Mouse (Mus musculus) midbrain, embryonic 13.5 days (tissue): Measurements from ENCODE around the gene Lrrc17. TPM values are rescaled to one million over a fixed set of nuclear protein-coding genes. Genes with fewer than 3 reads are reported as not detected.
"Not testable (repeated sequence)": the region's sequence is repeated elsewhere in the genome, so short reads cannot be mapped to it uniquely, and the experiment has no call there.

Experiments used
- ATAC-seq: fragments of 200-750 bp; cut with Nextera tagmentation; 2 replicates; pipeline ENCODE4 v1.8.0; 2017; ENCODE audit warnings: mild to moderate bottlenecking, moderate TSS enrichment, moderate library complexity
- H3K27ac ChIP-seq: fragments of 300-500 bp; sonication (generic); 2 replicates; pipeline ENCODE4 v1.5.1; 2015; ENCODE audit warnings: inconsistent platforms, mild to moderate bottlenecking, moderate library complexity
- H3K27me3 ChIP-seq: fragments of 300-500 bp; sonication (generic); 2 replicates; pipeline ENCODE4 v1.6.1; 2015; ENCODE audit warnings: mild to moderate bottlenecking, inconsistent platforms
- H3K36me3 ChIP-seq: fragments of 300-500 bp; sonication (generic); 2 replicates; pipeline ENCODE4 v1.6.1; 2015; ENCODE audit warnings: mild to moderate bottlenecking, inconsistent platforms
- H3K4me1 ChIP-seq: fragments of 300-500 bp; sonication (generic); replicated peaks from 2 replicates; pipeline ENCODE4 v1.6.1; 2015; ENCODE audit warnings: inconsistent platforms
- H3K4me2 ChIP-seq: fragments of 300-500 bp; sonication (generic); replicated peaks from 2 replicates; pipeline ENCODE4 v1.6.1; 2015; ENCODE audit warnings: moderate library complexity, mild to moderate bottlenecking, inconsistent platforms
- H3K4me3 ChIP-seq: fragments of 300-500 bp; sonication (generic); replicated peaks from 2 replicates; pipeline ENCODE4 v1.5.1; 2015; ENCODE audit warnings: mild to moderate bottlenecking, inconsistent platforms
- H3K9ac ChIP-seq: fragments of 300-500 bp; sonication (generic); replicated peaks from 2 replicates; pipeline ENCODE4 v1.6.1; 2015; ENCODE audit warnings: mild to moderate bottlenecking, inconsistent platforms
- H3K9me3 ChIP-seq: fragments of 300-500 bp; sonication (generic); 2 replicates; pipeline ENCODE4 v1.6.1; 2016; ENCODE audit warnings: mild to moderate bottlenecking, inconsistent platforms
- WGBS: fragments of 180-500 bp; shearing (Covaris S2); methylation state at CpG from one replicate; pipeline ENCODE4 v1.1.7; 2015; 5-methylcytosine and 5-hydroxymethylcytosine counted together
- polyA plus RNA-seq: library from polyadenylated mRNA; unstranded; fragments of >200 nt; fragmentation: Nextera tagmentation; extraction: Ambion mirVana; gene quantifications from 2 replicates; pipeline ENCODE4 v1.2.1, GENCODE M21; 2015

Lrrc17 gene
- polyA plus RNA-seq, 1 experiment from 2014 or later: 9.2 TPM

DNA sequence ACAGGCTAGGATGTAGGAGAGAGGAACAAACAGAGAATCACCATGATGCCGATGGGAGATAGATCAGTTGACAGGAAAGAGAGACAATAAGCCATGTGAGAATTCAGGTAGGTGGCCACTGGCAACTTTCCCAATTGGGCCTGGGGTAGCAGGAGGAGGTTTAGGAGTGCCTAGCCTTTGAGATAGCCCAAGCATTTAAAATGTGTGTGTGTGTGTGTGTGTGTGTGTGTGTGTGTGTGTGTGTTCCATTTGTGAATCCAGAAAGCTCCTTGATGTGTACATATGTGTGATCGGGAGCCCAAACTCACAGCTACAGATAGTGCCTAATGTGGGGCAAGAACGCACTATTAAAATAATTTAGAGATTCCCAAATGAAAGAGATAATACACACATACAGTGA, 34.8 kb downstream of the Lrrc17 start:
- Histone ChIP-seq H3K4me3 (no peak overlapping the region), H3K4me1 (no peaks in the 10 kb centered on the region), H3K36me3 (no peaks in the 10 kb centered on the region), H3K4me2 (no peak overlapping the region), H3K27ac (no peak overlapping the region), H3K27me3 (no peaks in the 10 kb centered on the region), H3K9me3 (no peaks in the 10 kb centered on the region), H3K9ac (no peak overlapping the region)
- no peak for ATAC-seq
- 91% methylated on average over 3 of the region's 3 CpGs for WGBS

DNA sequence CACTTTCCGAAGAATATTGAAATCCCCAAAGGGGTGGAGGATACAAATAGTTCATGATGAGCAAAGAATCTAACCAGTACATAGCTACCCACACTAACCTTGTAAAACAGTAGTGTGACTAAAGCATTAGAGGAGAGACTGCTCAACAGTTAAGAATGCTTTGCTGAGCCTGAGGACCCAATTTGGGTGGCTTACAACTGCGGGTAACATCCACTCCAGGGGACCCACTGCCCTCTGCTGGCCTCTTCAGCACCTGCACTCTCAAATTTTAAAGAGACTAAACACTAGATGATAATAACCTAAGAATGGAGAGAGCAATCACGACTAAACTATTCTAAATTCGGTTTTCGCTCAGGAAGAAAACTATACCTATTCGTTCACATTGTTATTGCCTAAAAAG, 43.4 kb downstream of the Lrrc17 start:
- no peaks in the 10 kb centered on the region for H3K4me1 ChIP-seq
- H3K27me3 ChIP-seq: no peaks in the 10 kb centered on the region
- H3K9ac ChIP-seq: no peak overlapping the region
- H3K4me3 ChIP-seq: no peak overlapping the region
- peak; percentile 50; the same call in 1 of the 2 replicates for ATAC-seq
- H3K27ac ChIP-seq: no peak overlapping the region
- no peak overlapping the region for H3K4me2 ChIP-seq
- no peaks in the 10 kb centered on the region for H3K36me3 ChIP-seq
- WGBS: 55% methylated on average over 6 of the region's 6 CpGs
- no peaks in the 10 kb centered on the region for H3K9me3 ChIP-seq

- no peak overlapping the region for H3K4me3 ChIP-seq
- no peaks in the 10 kb centered on the region for H3K4me1 ChIP-seq
- ATAC-seq: no peak
- no peaks in the 10 kb centered on the region for H3K27me3 ChIP-seq
- no peaks in the 10 kb centered on the region for H3K9me3 ChIP-seq
- no peak overlapping the region for H3K9ac ChIP-seq
- no peak overlapping the region for H3K4me2 ChIP-seq
- no peaks in the 10 kb centered on the region for H3K36me3 ChIP-seq
- WGBS: 83% methylated on average over 7 of the region's 7 CpGs
- no peak overlapping the region for H3K27ac ChIP-seq
Measured at GRCm38 (mm10) chr5:21587683-21588082, 44.3 kb downstream of the Lrrc17 start.

DNA sequence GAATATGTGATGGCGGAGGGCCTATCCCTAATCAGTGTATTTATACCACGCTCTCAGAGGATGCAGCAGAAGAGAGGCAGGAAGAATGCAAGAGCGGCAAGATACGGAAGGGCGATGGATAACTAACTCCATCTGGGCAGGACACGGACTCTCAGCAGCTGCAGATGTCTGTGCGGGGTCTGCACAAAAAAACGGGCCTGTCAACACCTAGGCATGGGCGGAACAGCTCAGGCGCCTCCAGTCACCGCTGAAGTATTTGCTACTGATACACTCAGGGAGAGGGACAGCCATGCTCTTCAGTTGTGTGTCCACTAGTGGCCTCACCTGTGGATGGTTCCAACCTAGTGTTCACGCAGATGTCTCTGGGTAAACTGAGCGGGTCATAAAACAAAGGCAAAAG, 44.9 kb downstream of the Lrrc17 start:
- Histone ChIP-seq H3K9ac (no peak overlapping the region), H3K27me3 (no peaks in the 10 kb centered on the region), H3K27ac (no peak overlapping the region), H3K36me3 (no peaks in the 10 kb centered on the region), H3K4me3 (no peak overlapping the region), H3K4me2 (no peak overlapping the region), H3K4me1 (no peaks in the 10 kb centered on the region), H3K9me3 (no peaks in the 10 kb centered on the region)
- 93% methylated on average over 13 of the region's 13 CpGs for WGBS
- no peak for ATAC-seq

GRCm38 (mm10) chr5:21592106-21592505, 48.7 kb downstream of the Lrrc17 start:
- no peak overlapping the region for H3K27ac ChIP-seq
- H3K4me1 ChIP-seq: no peaks in the 10 kb centered on the region
- H3K9me3 ChIP-seq: no peaks in the 10 kb centered on the region
- no peaks in the 10 kb centered on the region for H3K36me3 ChIP-seq
- H3K27me3 ChIP-seq: no peaks in the 10 kb centered on the region
- no peak overlapping the region for H3K4me2 ChIP-seq
- no peak overlapping the region for H3K4me3 ChIP-seq
- no peak for ATAC-seq
- WGBS: 91% methylated on average over 2 of the region's 2 CpGs
- H3K9ac ChIP-seq: no peak overlapping the region

DNA sequence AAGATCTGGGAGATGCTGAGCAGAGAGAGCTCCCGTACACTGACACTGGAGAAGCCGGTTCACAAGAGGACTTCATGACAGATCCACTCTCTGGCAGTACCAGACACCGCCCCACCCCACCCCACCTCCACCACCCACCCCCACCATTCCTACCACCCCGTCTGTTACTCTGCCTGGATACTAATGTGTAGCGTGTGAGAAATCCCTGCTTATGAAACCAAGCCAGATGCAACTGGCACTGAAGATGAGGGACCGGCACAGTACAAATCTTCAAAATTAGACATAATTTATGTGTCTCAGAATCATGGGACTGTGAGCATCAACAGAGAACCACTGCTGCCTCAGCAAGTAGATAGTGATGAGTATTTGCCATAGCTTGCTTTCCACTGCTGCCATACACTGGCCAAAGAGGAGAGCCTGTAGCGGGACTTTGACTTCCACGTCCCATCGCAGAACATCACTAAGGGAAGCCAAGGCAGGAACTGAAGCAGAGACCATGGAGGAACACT, 49.9 kb downstream of the Lrrc17 start:
- Histone ChIP-seq H3K9me3 (no peaks in the 10 kb centered on the region), H3K27ac (no peak overlapping the region), H3K4me3 (no peak overlapping the region), H3K36me3 (no peaks in the 10 kb centered on the region), H3K4me1 (no peaks in the 10 kb centered on the region), H3K9ac (no peak overlapping the region), H3K27me3 (no peaks in the 10 kb centered on the region), H3K4me2 (no peak overlapping the region)
- ATAC-seq: no peak
- WGBS: 95% methylated on average over 9 of the region's 9 CpGs

DNA sequence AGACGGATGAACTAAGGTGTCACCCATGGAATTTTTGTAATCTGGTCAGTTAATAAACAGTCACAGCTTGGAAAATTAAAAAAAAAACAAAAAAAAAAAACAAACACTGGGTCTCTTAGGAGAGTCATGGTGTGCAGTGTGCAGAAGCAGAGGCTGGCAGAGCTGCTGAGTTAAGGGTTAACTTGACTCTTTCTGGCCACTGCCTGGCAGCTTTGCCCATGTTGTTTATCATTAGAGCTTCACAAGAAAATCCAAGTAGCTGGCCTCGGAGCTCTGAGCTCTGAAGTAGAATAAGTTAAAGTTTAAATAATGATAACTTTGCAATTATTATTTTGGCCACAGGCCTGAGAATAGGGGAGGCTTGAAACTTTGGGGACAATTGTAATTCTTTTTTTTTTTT, 56.2 kb downstream of the Lrrc17 start:
- not testable (repeated sequence) for H3K4me3 ChIP-seq, H3K27me3 ChIP-seq, H3K9me3 ChIP-seq, H3K9ac ChIP-seq, H3K4me2 ChIP-seq, H3K36me3 ChIP-seq, H3K4me1 ChIP-seq, ATAC-seq, H3K27ac ChIP-seq
- WGBS: 78% methylated on average over 2 of the region's 2 CpGs

- no peak overlapping the region for H3K27ac ChIP-seq
- ATAC-seq: no peak
- 95% methylated on average over 4 of the region's 4 CpGs for WGBS
Measured at GRCm38 (mm10) chr5:21599961-21600360, 56.6 kb downstream of the Lrrc17 start.

GRCm38 (mm10) chr5:21605936-21606335, 62.6 kb downstream of the Lrrc17 start:
- 71% methylated on average over 6 of the region's 6 CpGs for WGBS
- H3K4me3 ChIP-seq: no peak overlapping the region
- H3K9ac ChIP-seq: no peak overlapping the region
- no peaks in the 10 kb centered on the region for H3K4me1 ChIP-seq
- ATAC-seq: no peak
- H3K27ac ChIP-seq: no peak overlapping the region
- no peaks in the 10 kb centered on the region for H3K27me3 ChIP-seq
- no peaks in the 10 kb centered on the region for H3K36me3 ChIP-seq
- H3K9me3 ChIP-seq: no peaks in the 10 kb centered on the region
- H3K4me2 ChIP-seq: no peak overlapping the region

More at GRCm38 (mm10) chr5:21599961-21600360, 56.6 kb downstream of the Lrrc17 start:
- Histone ChIP-seq H3K4me1 (no peaks in the 10 kb centered on the region), H3K9ac (no peak overlapping the region), H3K9me3 (no peaks in the 10 kb centered on the region), H3K36me3 (no peaks in the 10 kb centered on the region), H3K4me2 (no peak overlapping the region), H3K4me3 (no peak overlapping the region), H3K27me3 (no peaks in the 10 kb centered on the region)

DNA sequence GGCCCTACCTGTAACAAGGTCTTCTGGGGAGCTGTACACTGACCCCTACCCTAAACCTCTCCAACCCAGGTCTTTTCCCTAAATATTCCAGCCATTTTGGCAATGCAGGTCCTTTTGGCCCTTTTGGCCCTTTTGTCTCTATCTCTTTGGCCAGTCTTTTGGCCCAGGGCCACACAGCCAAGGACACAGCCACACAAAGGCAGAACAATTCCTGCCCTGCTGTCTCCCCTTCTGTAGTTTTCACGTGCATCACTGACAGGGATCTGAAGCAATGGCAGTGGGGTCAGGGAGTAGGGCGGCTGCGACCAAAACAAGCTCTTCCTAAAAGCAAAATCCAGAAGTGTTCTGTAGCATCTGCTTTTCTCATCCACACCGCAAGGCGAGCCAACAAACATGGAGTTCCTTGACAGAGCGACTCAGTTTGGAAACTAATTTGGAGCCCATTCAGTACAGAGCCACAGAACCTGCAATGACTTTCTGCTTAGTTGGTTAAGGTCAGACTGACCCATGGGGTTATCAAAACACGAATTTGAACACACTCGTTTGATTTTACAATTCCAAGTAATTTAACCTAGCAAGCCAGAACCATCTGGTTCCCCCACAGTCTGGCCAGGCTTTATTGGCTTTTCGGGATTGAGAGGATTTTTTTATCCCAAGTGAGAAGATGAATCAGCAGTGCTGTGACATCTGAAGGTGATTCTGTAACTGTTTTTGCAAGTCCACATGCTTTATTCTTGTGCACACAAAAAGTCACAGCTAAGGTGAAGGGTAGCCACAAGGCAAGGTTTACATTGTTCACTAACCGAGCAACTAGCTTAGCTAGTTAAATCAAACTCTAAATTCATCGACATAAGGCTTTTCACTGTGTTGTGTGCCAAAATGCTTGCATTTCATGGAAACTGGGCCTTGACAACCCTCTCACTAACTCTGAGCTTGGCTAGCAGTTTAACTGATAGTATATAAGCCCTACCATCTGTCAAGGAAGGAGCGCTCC, 65.2 kb downstream of the Lrrc17 start:
- no peaks in the 10 kb centered on the region for H3K36me3 ChIP-seq
- no peak overlapping the region for H3K4me3 ChIP-seq
- no peaks in the 10 kb centered on the region for H3K9me3 ChIP-seq
- ATAC-seq: no peak
- H3K4me2 ChIP-seq: no peak overlapping the region
- H3K4me1 ChIP-seq: no peaks in the 10 kb centered on the region
- H3K9ac ChIP-seq: no peak overlapping the region
- 75% methylated on average over 12 of the region's 12 CpGs for WGBS
- H3K27ac ChIP-seq: no peak overlapping the region
- H3K27me3 ChIP-seq: no peaks in the 10 kb centered on the region

DNA sequence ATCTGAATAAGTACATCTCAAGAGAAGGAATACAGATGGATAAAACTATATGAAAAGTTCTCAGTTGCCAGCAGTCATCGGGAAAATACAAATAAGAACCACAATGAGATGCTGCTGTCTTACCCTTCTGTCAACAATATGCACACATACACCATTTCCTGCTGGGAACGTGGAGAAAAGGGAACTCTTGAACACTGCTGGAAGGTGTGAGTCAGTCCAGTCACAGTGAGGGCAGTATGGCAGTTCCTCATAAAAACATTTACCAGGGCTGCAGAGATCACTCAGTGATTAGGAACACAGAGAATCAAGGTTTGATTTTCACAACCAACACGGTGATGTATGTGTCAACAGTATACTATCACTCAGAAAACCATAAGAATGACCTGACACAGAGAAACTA, 67.6 kb downstream of the Lrrc17 start:
- WGBS: 81% methylated on average over 3 of the region's 3 CpGs
- no peak for ATAC-seq

DNA sequence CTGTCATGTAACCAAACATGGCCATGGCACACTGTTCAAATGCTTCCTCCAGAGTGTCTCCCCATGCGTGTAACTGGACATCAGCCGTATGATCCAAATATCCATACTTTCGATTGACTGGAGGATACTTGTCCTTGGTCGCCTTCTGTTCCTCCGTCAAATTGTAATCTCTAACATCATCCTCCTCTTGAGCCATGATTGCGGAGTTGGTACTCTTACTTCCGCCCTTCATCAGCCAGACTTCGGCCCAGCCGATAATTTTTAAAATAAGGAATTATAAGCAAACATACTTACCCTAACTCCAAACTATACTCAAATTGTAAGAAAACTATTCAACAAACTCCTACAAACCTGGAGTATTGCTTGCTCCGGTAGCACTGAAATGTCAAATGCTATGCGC, 70.9 kb downstream of the Lrrc17 start:
- H3K9me3 ChIP-seq, H3K4me1 ChIP-seq, H3K4me2 ChIP-seq, H3K36me3 ChIP-seq, H3K27ac ChIP-seq, H3K27me3 ChIP-seq, H3K4me3 ChIP-seq, ATAC-seq, H3K9ac ChIP-seq: not testable (repeated sequence)
- WGBS: 98% methylated on average over 11 of the region's 11 CpGs

More for the DNA sequence above, 67.6 kb downstream of the Lrrc17 start:
- H3K4me3 ChIP-seq: no peak overlapping the region
- no peak overlapping the region for H3K9ac ChIP-seq
- no peaks in the 10 kb centered on the region for H3K36me3 ChIP-seq
- no peaks in the 10 kb centered on the region for H3K9me3 ChIP-seq
- H3K27ac ChIP-seq: no peak overlapping the region
- no peaks in the 10 kb centered on the region for H3K27me3 ChIP-seq
- H3K4me1 ChIP-seq: no peaks in the 10 kb centered on the region
- no peak overlapping the region for H3K4me2 ChIP-seq
